Mouse (Mus musculus) liver, embryonic 14.5 days (tissue): ENCODE measurements around the gene Rsph14. TPM values are rescaled to one million over a fixed set of nuclear protein-coding genes. Genes with fewer than 3 reads are reported as not detected.
A peak's percentile ranks its signal among the peaks of the same experiment; 100 is the strongest.

ENCODE experiments used
- ATAC-seq: fragments of 200-750 bp; cut with Nextera tagmentation; 2 replicates; pipeline ENCODE4 v1.8.0; 2017; ENCODE audit warnings: moderate number of reproducible peaks, mild to moderate bottlenecking, moderate library complexity; ENCODE audit not compliant: insufficient read depth
- DNase-seq, 3 experiments: peaks; one replicate each; pipeline ENCODE4 v3.0.0-alpha.2; 2012 to 2013; ENCODE audit warnings: low read depth in 3 of 3, low spot score in 3 of 3
- H3K27ac ChIP-seq: fragments of 300-500 bp; sonication (generic); 2 replicates; pipeline ENCODE4 v1.5.1; 2014; ENCODE audit warnings: moderate library complexity, mild to moderate bottlenecking, control low read depth, inconsistent platforms
- H3K27me3 ChIP-seq: fragments of 300-500 bp; sonication (generic); 2 replicates; pipeline ENCODE4 v1.6.1; 2014; ENCODE audit warnings: mild to moderate bottlenecking, low read length, moderate library complexity; ENCODE audit not compliant: control insufficient read depth, insufficient read depth
- H3K36me3 ChIP-seq: fragments of 300-500 bp; sonication (generic); replicated peaks from 2 replicates; pipeline ENCODE4 v1.6.1; 2014; ENCODE audit warnings: low read depth; ENCODE audit not compliant: control insufficient read depth, insufficient read depth
- H3K4me1 ChIP-seq, 2 experiments: fragments of 200-500 bp in 1 of 2; fragments of 300-500 bp in 1 of 2; sonication (generic) in 1 of 2; replicated peaks; 2 replicates each; pipeline ENCODE4 v1.6.1; 2012 to 2014; ENCODE audit warnings: antibody characterized with exemption in 1 of 2, inconsistent platforms in 1 of 2, low read length in 1 of 2; ENCODE audit not compliant: control insufficient read depth in 2 of 2, insufficient read depth in 2 of 2
- H3K4me2 ChIP-seq: fragments of 300-500 bp; sonication (generic); 2 replicates; pipeline ENCODE4 v1.6.1; 2014; ENCODE audit warnings: low read depth, mild to moderate bottlenecking, control low read depth, moderate library complexity
- H3K4me3 ChIP-seq, 2 experiments: fragments of 200-500 bp in 1 of 2; fragments of 300-500 bp in 1 of 2; sonication (generic) in 1 of 2; 2 replicates each; pipeline ENCODE4 v1.5.1; 2012 to 2014; ENCODE audit warnings: low read depth in 2 of 2, low read length in 2 of 2, mild to moderate bottlenecking in 2 of 2, control low read depth in 1 of 2, inconsistent platforms in 1 of 2, moderate library complexity in 1 of 2; ENCODE audit not compliant: insufficient read depth in 1 of 2
- H3K9ac ChIP-seq: fragments of 300-500 bp; sonication (generic); replicated peaks from 2 replicates; pipeline ENCODE4 v1.6.1; 2014; ENCODE audit warnings: mild to moderate bottlenecking, control low read depth, moderate library complexity
- H3K9me3 ChIP-seq: fragments of 300-500 bp; sonication (generic); 2 replicates; pipeline ENCODE4 v1.6.1; 2016; ENCODE audit warnings: low read length, mixed read lengths; ENCODE audit not compliant: control insufficient read depth
- CTCF ChIP-seq: IDR thresholded peaks from 2 replicates; pipeline ENCODE4 v1.5.1; 2016; ENCODE audit warnings: antibody characterized with exemption, low read depth, control low read depth
- EP300 ChIP-seq: IDR thresholded peaks from 2 replicates; pipeline ENCODE4 v1.6.1; 2016; ENCODE audit warnings: antibody characterized with exemption, low read depth
- WGBS: fragments of 180-500 bp; shearing (Covaris S2); extraction: QIAGEN DNeasy Blood & Tissue Kit; methylation state at CpG from one replicate; pipeline ENCODE4 v1.1.7; 2014; ENCODE audit not compliant: insufficient replicate concordance; 5-methylcytosine and 5-hydroxymethylcytosine counted together
- polyA plus RNA-seq, 2 experiments: library from polyadenylated mRNA; depleted of rRNA in 1 of 2; stranded (reverse) in 1 of 2; unstranded in 1 of 2; fragments of >200 nt; fragmentation: Nextera tagmentation in 1 of 2; extraction: Ambion mirVana in 1 of 2; gene quantifications; 2 replicates each; pipeline versions ENCODE4 v1.2.1 to v1.2.3; 2012 to 2014

Rsph14 gene
- polyA plus RNA-seq, 2 experiments: not detected

DNA sequence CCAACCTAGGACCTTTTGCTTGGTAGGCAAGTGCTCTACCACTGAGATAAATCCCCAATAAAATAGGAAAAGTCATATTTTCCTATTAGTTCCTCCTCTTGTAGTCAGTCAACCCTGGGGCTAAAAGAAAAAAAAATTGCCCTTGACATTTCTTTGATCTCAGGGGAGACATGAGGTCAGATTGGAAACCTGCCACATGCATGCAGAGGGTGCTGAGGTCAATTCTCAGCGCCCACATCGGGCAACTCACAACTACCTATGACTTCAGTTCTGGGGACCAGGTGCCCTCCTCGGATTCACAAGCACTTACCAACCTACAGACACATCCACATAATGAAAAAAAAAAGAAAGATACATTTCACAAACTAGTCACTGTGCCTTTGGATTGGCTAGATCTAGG lies 2.2 kb downstream of the Rsph14 start:
- Histone ChIP-seq H3K9me3 (no peaks in the 10 kb centered on the region), H3K27me3 (no peaks in the 10 kb centered on the region), H3K4me3 (no peak overlapping the region), H3K4me2 (no peak overlapping the region), H3K27ac (no peak overlapping the region), H3K9ac (no peak overlapping the region), H3K36me3 (no peaks in the 10 kb centered on the region), H3K4me1 (peaks cover 0 to 17% of the 10 kb centered on the region in 2 experiments; a peak in 2 of 4 replicates)
- WGBS: 49% methylated on average over 3 of the region's 3 CpGs
- TF ChIP-seq EP300 (no peak), CTCF (no peak)
- DNase-seq: no peak
- no peak for ATAC-seq

DNA sequence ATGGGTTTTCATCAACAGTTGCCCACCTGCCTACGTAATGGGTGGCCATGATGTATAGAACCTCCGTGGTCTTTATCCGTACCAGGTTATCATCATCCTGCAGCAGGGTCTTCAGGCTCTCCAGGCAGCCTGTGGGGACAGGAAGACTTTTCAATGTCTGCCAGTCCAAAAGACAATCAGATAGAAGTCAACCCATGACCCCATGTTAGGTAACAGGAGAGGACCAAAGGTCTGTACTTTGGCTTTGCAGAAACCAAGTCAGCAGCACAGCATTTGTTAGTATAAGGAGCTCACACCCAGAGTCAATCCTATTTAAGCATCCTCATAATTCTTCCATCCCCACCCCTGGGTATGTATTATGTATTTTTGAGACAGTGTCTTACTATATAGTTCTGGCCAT lies 2.7 kb downstream of the Rsph14 start:
- TF ChIP-seq EP300 (no peak), CTCF (no peak)
- Histone ChIP-seq H3K27ac (no peak overlapping the region), H3K4me2 (no peak overlapping the region), H3K9ac (no peak overlapping the region), H3K4me3 (no peak overlapping the region), H3K9me3 (no peaks in the 10 kb centered on the region), H3K27me3 (no peaks in the 10 kb centered on the region), H3K4me1 (peaks cover 0 to 15% of the 10 kb centered on the region in 2 experiments; a peak in 2 of 4 replicates), H3K36me3 (no peaks in the 10 kb centered on the region)
- 43% methylated on average over 3 of the region's 3 CpGs for WGBS
- DNase-seq: no peak
- ATAC-seq: no peak

DNA sequence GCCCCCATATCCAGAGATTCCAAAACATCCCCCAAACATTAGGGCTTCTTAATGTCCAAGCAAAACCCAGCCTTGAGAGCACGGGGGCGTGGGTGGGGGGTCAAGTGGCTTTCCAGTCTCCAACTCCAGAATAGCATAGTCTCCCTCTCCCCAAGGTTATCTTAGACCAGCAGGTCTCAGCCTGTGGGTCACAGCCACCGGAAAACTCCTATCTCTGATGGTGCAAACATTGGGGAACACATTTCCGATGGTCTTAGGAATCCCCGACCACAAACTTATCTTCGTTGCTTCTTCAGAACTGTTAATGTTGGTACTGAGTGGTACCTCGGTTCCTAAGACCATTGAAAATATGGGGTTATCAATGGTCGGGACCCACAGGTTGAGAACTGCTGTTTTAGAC lies 3.6 kb downstream of the Rsph14 start:
- Histone ChIP-seq H3K9me3 (no peaks in the 10 kb centered on the region), H3K4me1 (peaks cover 0 to 15% of the 10 kb centered on the region in 2 experiments; a peak in 2 of 4 replicates), H3K9ac (no peak overlapping the region), H3K4me3 (no peak overlapping the region), H3K27ac (no peak overlapping the region), H3K27me3 (no peaks in the 10 kb centered on the region), H3K36me3 (no peaks in the 10 kb centered on the region), H3K4me2 (no peak overlapping the region)
- TF ChIP-seq EP300: peak; percentile 15; the same call in 1 of the 2 replicates
- TF ChIP-seq CTCF: no peak
- DNase-seq: no peak
- WGBS: 20% methylated on average over 8 of the region's 8 CpGs
- peak; percentile 23; the same call in 1 of the 2 replicates for ATAC-seq

DNA sequence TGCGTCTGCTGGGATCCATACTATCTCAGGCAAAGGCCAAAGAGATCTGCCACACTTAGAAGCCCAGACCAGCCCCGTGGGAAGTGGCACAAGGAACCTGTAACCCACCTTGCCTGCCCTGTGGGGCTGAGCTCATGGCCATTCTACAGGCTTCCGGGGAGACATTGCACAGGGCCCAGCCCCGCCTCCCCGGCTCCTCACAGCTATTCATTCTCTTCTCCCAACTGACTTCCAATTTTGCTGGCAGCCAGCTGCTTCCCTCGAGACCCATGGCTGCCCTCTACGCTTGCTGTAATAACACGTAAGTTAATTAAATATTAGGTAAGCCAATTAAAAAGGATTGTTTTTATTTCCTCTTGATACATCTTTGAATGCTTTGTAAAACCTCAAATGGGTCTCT lies 5.9 kb downstream of the Rsph14 start:
- 66% methylated on average over 8 of the region's 8 CpGs for WGBS
- DNase-seq (no peak), ATAC-seq (no peak)
- H3K27me3 ChIP-seq: no peaks in the 10 kb centered on the region
- H3K27ac ChIP-seq: no peak overlapping the region
- no peak overlapping the region for H3K4me3 ChIP-seq
- no peak overlapping the region for H3K9ac ChIP-seq
- no peaks in the 10 kb centered on the region for H3K36me3 ChIP-seq
- H3K4me2 ChIP-seq: no peak overlapping the region
- H3K9me3 ChIP-seq: no peaks in the 10 kb centered on the region
- no peak for TF ChIP-seq EP300
- TF ChIP-seq CTCF: no peak
- H3K4me1 ChIP-seq: peaks cover 0 to 15% of the 10 kb centered on the region in 2 experiments; a peak in 2 of 4 replicates

DNA sequence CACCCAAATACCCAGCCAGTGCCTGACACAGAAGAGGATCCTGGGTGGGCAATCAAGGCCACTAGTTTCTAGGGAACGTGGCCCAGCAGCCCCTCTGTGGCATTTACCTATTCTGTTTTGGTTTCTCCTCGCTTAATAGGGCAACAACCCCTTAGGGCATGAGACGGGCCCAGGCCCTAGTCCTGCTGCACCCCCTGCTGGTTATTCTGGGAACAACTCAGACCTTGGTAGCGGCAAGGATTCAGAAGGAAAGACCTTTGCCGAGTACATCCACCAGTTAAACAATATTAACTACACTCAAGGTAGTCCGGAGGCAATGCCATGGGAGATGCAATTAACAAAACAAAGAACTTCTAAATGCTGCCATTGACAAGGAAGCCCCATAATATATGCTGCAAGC lies 11.2 kb downstream of the Rsph14 start:
- no peak overlapping the region for H3K27ac ChIP-seq
- no peak for ATAC-seq
- no peaks in the 10 kb centered on the region for H3K36me3 ChIP-seq
- no peaks in the 10 kb centered on the region for H3K27me3 ChIP-seq
- H3K4me3 ChIP-seq: no peak overlapping the region
- H3K4me2 ChIP-seq: no peak overlapping the region
- 8% methylated on average over 6 of the region's 6 CpGs for WGBS
- peak in 1 of 3 experiments; percentile 23 for DNase-seq
- H3K4me1 ChIP-seq: no peaks in the 10 kb centered on the region
- TF ChIP-seq CTCF (peak; percentile 85), EP300 (no peak)
- no peak overlapping the region for H3K9ac ChIP-seq
- H3K9me3 ChIP-seq: no peaks in the 10 kb centered on the region

DNA sequence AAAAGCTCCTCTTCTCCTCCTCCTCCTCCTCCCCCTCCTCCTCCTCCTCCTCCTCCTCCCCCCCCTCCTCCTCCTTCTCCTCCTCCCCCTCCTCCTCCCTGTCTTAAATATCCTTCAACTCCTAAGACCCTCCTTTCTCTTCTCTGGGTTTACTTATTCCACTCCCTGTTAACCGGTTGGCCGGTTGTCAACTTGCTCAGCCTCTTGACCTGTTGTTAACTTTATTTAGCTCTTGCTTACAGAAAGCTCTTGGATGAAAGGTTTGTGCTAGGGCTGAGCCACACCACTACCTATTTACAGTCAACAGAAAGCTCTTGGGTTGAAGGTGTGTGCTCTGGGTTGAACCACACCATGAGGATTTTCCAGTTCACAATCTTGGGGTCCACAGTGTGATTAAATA lies 12.1 kb downstream of the Rsph14 start:
- H3K27ac ChIP-seq: no peak overlapping the region
- no peaks in the 10 kb centered on the region for H3K27me3 ChIP-seq
- H3K9ac ChIP-seq: no peak overlapping the region
- no peaks in the 10 kb centered on the region for H3K36me3 ChIP-seq
- 80% methylated on average over 2 of the region's 2 CpGs for whole genome bisulfite sequencing
- DNase-seq: no peak
- H3K4me3 ChIP-seq: no peak overlapping the region
- no peak overlapping the region for H3K4me2 ChIP-seq
- H3K9me3 ChIP-seq: no peaks in the 10 kb centered on the region
- H3K4me1 ChIP-seq: no peaks in the 10 kb centered on the region
- TF ChIP-seq EP300: no peak
- no peak for TF ChIP-seq CTCF
- ATAC-seq: no peak
